Mouse (Mus musculus): ENCODE results near the gene Frrs1l.

Frrs1l gene

GRCm38 (mm10) chr4:56965586-56966179, 24.5 kb downstream of the Frrs1l start:
- ATAC-seq (ENCODE audit: low TSS enrichment), result peak; percentile 71

GRCm38 (mm10) chr4:56963687-56964086, 26.5 kb downstream of the Frrs1l start:
- ATAC-seq (ENCODE audit: low TSS enrichment), result peak; percentile 75

GRCm38 (mm10) chr4:56961320-56961925, 28.8 kb downstream of the Frrs1l start:
- no peak for ATAC-seq (ENCODE audit: low TSS enrichment)

GRCm38 (mm10) chr4:56957518-56957917, 32.7 kb downstream of the Frrs1l start:
- ATAC-seq (ENCODE audit: low TSS enrichment), result no peak

GRCm38 (mm10) chr4:56953235-56953634, 37.0 kb downstream of the Frrs1l start:
- ATAC-seq (ENCODE audit: low TSS enrichment), result no peak

- no peak for ATAC-seq (ENCODE audit: low TSS enrichment)
Measured at GRCm38 (mm10) chr4:56951701-56952100, 38.5 kb downstream of the Frrs1l start.

- ATAC-seq (ENCODE audit: low TSS enrichment), result no peak
Measured at GRCm38 (mm10) chr4:56949494-56949893, 40.7 kb downstream of the Frrs1l start.

GRCm38 (mm10) chr4:56946641-56947640, 43.2 kb downstream of the Frrs1l start, which contains the start of gene Tmem245:
Gene Tmem245 (minus strand): TSS chr4:56947437.
- ATAC-seq (ENCODE audit: low TSS enrichment), result peak; percentile 83

GRCm38 (mm10) chr4:56946180-56946579, 44.0 kb downstream of the Frrs1l start:
- ATAC-seq (ENCODE audit: low TSS enrichment), result no peak

- no peak for ATAC-seq (ENCODE audit: low TSS enrichment)
Measured at GRCm38 (mm10) chr4:56944286-56944685, 45.9 kb downstream of the Frrs1l start.

GRCm38 (mm10) chr4:56943258-56943657, 46.9 kb downstream of the Frrs1l start:
- ATAC-seq (ENCODE audit: low TSS enrichment), result no peak

GRCm38 (mm10) chr4:56942567-56942966, 47.6 kb downstream of the Frrs1l start:
- ATAC-seq (ENCODE audit: low TSS enrichment), result peak; percentile 35

- peak; percentile 43 for ATAC-seq (ENCODE audit: low TSS enrichment)
Measured at GRCm38 (mm10) chr4:56941481-56941880, 48.7 kb downstream of the Frrs1l start.

- no peak for ATAC-seq (ENCODE audit: low TSS enrichment)
Measured at GRCm38 (mm10) chr4:56937136-56937535, 53.1 kb downstream of the Frrs1l start.

GRCm38 (mm10) chr4:56935327-56935726, 54.9 kb downstream of the Frrs1l start:
- ATAC-seq (ENCODE audit: low TSS enrichment), result no peak

- no peak for ATAC-seq (ENCODE audit: low TSS enrichment)
Measured at GRCm38 (mm10) chr4:56933154-56933553, 57.0 kb downstream of the Frrs1l start.

- ATAC-seq (ENCODE audit: low TSS enrichment), result no peak
Measured at GRCm38 (mm10) chr4:56932096-56932495, 58.1 kb downstream of the Frrs1l start.

- no peak for ATAC-seq (ENCODE audit: low TSS enrichment)
Measured at GRCm38 (mm10) chr4:56930312-56930711, 59.9 kb downstream of the Frrs1l start.

GRCm38 (mm10) chr4:56926971-56927370, 63.2 kb downstream of the Frrs1l start:
- no peak for ATAC-seq (ENCODE audit: low TSS enrichment)

GRCm38 (mm10) chr4:56922229-56922628, 68.0 kb downstream of the Frrs1l start:
- ATAC-seq (ENCODE audit: low TSS enrichment), result no peak

GRCm38 (mm10) chr4:56915732-56916325, 74.4 kb downstream of the Frrs1l start:
- ATAC-seq (ENCODE audit: low TSS enrichment), result peak; percentile 47; the same call in 1 of the 2 replicates

GRCm38 (mm10) chr4:56914761-56915160, 75.4 kb downstream of the Frrs1l start:
- no peak for ATAC-seq (ENCODE audit: low TSS enrichment)

All from frontal cortex, adult (tissue).